Mouse (Mus musculus) cerebellum, adult 2 months (tissue): ENCODE measurements at regions not wholly inside any gene's neighbourhood (a gene's known extent, or its start where the extent isn't known, plus 50 kb on each side); places are given as distances from the start of the nearest gene placed in this dataset.

Experiments used
- CTCF ChIP-seq: fragments of 200-500 bp; IDR thresholded peaks from 2 replicates; pipeline ENCODE4 v1.5.1; 2011; ENCODE audit warnings: low read depth, mild to moderate bottlenecking, control low read depth, low read length, moderate library complexity, borderline replicate concordance; ENCODE audit not compliant: insufficient read depth
- POLR2A ChIP-seq: fragments of 200-500 bp; IDR thresholded peaks from 2 replicates; pipeline ENCODE4 v1.6.1; 2011; ENCODE audit warnings: low read length, control low read depth, borderline replicate concordance; ENCODE audit not compliant: insufficient read depth

DNA sequence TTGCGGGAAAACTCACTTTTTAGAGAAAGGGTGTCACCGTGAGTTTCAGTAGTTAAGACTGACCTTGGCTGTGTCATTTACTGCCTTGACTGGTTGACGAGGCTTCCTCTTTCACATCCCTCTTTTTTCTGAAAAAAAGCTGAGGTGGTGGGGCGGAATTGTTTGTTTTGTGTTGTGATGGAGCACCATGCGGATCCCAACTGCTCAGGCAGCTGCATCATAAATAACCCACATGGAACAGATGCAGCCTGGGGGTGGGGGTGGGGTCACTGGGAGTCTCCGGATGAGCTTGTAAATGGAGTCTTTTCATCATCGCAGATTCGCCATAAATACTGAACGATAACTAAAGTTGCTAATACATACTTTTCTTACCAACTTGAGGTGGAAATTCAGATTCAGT lies 67.3 kb downstream of the Dact1 start:
- TF ChIP-seq CTCF, result no peak
- TF ChIP-seq POLR2A, result no peak
